Mouse (Mus musculus): Measurements from ENCODE around the gene Spata4. TPM values are rescaled to one million over a fixed set of nuclear protein-coding genes. Genes with fewer than 3 reads are reported as not detected.

Spata4 gene
- total RNA-seq (2014; rRNA removed) = not detected in 2 replicates
- not detected in 2 replicates for polyA plus RNA-seq (2012; rRNA removed)

DNA sequence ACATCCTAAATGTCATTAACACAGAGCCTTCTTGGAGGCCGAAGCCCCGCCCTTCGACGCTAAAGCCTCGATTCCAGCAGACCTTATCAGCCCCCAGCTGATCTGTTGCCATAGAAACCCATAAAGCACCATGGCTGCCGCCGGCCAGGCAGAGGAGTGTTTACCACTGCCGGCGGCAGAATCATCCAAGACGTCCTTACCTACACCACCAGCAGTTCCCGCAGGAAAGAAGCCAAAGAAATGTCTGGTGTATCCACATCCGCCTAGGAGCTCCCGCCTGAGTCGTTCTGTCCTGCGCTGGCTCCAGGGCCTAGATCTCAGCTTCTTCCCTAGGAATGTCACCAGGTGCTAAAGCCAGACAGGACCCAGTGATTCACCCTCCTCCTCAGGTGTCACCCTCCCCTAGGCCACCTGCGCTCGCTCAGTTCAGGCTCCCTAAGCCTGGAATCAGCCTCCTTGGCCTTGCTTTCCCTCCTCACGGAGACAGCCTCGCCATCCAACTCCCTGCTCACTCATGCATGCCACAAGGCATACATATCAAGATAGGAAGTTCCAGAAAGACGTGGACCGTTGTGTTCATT is at the start of gene Spata4:
TSS of gene Spata4 (plus strand) at position 111 of the 581 bp plus-strand sequence.
- no peak within 1 kb of the TSS for H3K4me3 ChIP-seq (ENCODE audit: insufficient read depth, low read depth, low read length)
- no peak within 1 kb of the TSS for H3K9ac ChIP-seq (ENCODE audit: low read depth, low read length)
- no peaks in the 10 kb centered on the region; the same call in 1 of the 2 replicates for H3K4me1 ChIP-seq (ENCODE audit: control insufficient read depth, insufficient read depth, low read length)
- no peaks in the 10 kb centered on the region for H3K79me2 ChIP-seq (ENCODE audit: control insufficient read depth, insufficient read depth, low read length)
- H3K36me3 ChIP-seq (ENCODE audit: control insufficient read depth, insufficient read depth, low read length) = no peaks in the 10 kb centered on the region
- 14% methylated on average over 21 of the region's 21 CpGs for WGBS
- TF ChIP-seq CTCF (IDR thresholded peaks at IDR 0.05; ENCODE audit: low read depth, low read length) (no peak), POLR2A (IDR thresholded peaks at IDR 0.05; ENCODE audit: extremely low read depth, insufficient read depth, low read length) (no peak)
- H3K27ac ChIP-seq (replicated peaks; ENCODE audit: insufficient read depth, low read depth, low read length) = no peak within 1 kb of the TSS
- peaks cover 5% of the 10 kb centered on the region for H3K27me3 ChIP-seq (ENCODE audit: control insufficient read depth, insufficient read depth, low read length)
- DNase-seq (ENCODE audit: extremely low read depth, low read depth, low spot score) = no peak

DNA sequence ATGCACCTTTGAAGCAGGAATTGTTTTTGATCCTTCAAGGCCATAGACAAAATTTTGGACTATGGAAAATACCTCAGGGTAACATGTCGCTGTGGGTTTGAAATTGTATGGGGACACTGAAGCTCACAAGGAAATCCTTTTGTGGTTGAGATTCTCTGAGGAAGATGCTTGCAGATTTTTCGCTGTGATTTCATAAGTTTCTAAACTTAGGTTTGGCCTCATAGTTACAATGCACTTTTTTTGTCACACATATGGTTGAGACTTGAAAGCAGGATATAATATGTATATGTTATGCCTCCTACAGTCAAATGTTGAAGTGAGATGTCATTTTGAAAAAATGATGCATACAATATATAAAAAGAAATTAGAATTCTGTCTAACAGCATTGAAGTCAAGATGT is 45.7 kb upstream of the Spata4 start:
- WGBS = 77% methylated on average over 2 of the region's 2 CpGs

DNA sequence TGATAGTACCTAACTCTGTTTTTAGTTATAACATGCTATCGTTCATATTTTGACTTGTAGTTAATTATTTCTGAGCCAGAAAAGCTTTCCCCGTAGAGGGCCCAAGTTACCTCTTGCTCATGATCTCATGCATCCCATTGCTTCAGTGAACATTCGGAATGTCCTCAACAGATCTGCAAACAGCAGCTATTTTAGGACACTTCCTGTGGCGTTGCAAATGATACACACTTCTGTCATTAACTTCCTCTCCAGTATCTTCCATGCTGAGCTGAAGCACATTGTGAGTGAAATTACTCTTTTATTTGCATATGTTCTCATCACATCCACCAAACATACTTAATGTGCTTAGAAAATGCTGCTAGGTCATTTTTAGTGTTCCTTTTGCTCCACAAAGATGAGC is 38.4 kb upstream of the Spata4 start:
- no peaks in the 10 kb centered on the region for H3K79me2 ChIP-seq (ENCODE audit: control insufficient read depth, insufficient read depth, low read length)
- DNase-seq (ENCODE audit: extremely low read depth, low read depth, low spot score) = peak; percentile 2
- WGBS = 57% methylated on average over 4 of the region's 4 CpGs
- TF ChIP-seq POLR2A (IDR thresholded peaks at IDR 0.05; ENCODE audit: extremely low read depth, insufficient read depth, low read length) = no peak
- TF ChIP-seq CTCF (IDR thresholded peaks at IDR 0.05; ENCODE audit: low read depth, low read length) = no peak
- H3K4me1 ChIP-seq (ENCODE audit: control insufficient read depth, insufficient read depth, low read length) = no peaks in the 10 kb centered on the region
- H3K27ac ChIP-seq (replicated peaks; ENCODE audit: insufficient read depth, low read depth, low read length) = no peak overlapping the region
- H3K36me3 ChIP-seq (ENCODE audit: control insufficient read depth, insufficient read depth, low read length) = no peaks in the 10 kb centered on the region
- H3K9ac ChIP-seq (ENCODE audit: low read depth, low read length) = no peak overlapping the region
- no peak overlapping the region for H3K4me3 ChIP-seq (ENCODE audit: insufficient read depth, low read depth, low read length)
- no peaks in the 10 kb centered on the region for H3K27me3 ChIP-seq (ENCODE audit: control insufficient read depth, insufficient read depth, low read length)

More for the DNA sequence above, 45.7 kb upstream of the Spata4 start:
- Histone ChIP-seq H3K4me1 (ENCODE audit: control insufficient read depth, insufficient read depth, low read length) (no peaks in the 10 kb centered on the region), H3K27ac (replicated peaks; ENCODE audit: insufficient read depth, low read depth, low read length) (no peak overlapping the region), H3K79me2 (ENCODE audit: control insufficient read depth, insufficient read depth, low read length) (no peaks in the 10 kb centered on the region), H3K9ac (ENCODE audit: low read depth, low read length) (no peak overlapping the region), H3K27me3 (ENCODE audit: control insufficient read depth, insufficient read depth, low read length) (no peaks in the 10 kb centered on the region), H3K36me3 (ENCODE audit: control insufficient read depth, insufficient read depth, low read length) (no peaks in the 10 kb centered on the region), H3K4me3 (ENCODE audit: insufficient read depth, low read depth, low read length) (no peak overlapping the region)
- TF ChIP-seq CTCF (IDR thresholded peaks at IDR 0.05; ENCODE audit: low read depth, low read length) = no peak
- TF ChIP-seq POLR2A (IDR thresholded peaks at IDR 0.05; ENCODE audit: extremely low read depth, insufficient read depth, low read length) = no peak
- DNase-seq (ENCODE audit: extremely low read depth, low read depth, low spot score) = no peak

DNA sequence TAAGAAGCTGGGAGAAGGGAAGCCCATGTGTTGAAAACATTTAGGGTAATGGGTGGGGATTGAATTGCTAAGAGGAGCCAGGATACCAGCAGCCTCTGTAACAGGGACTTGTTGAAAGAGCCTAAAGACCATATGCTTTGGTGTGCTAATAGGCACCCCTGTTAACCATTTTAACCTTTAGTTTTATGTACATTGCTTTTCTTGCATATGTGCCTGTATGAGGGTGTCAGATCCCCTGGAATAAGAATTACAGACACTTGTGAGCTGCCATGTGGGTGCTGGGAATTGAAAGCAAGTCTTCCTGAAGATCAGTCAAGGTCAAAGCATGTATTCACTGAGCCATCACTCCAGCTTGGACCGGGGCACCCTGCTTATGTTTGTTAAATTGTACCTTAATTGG is 35.4 kb upstream of the Spata4 start:
- H3K27ac ChIP-seq (replicated peaks; ENCODE audit: insufficient read depth, low read depth, low read length) = no peak overlapping the region
- 100% methylated on average over 1 of the region's 1 CpGs for WGBS
- no peak overlapping the region for H3K4me3 ChIP-seq (ENCODE audit: insufficient read depth, low read depth, low read length)
- no peaks in the 10 kb centered on the region for H3K36me3 ChIP-seq (ENCODE audit: control insufficient read depth, insufficient read depth, low read length)
- no peak for DNase-seq (ENCODE audit: extremely low read depth, low read depth, low spot score)
- TF ChIP-seq CTCF (IDR thresholded peaks at IDR 0.05; ENCODE audit: low read depth, low read length) (no peak), POLR2A (IDR thresholded peaks at IDR 0.05; ENCODE audit: extremely low read depth, insufficient read depth, low read length) (no peak)
- H3K9ac ChIP-seq (ENCODE audit: low read depth, low read length) = no peak overlapping the region
- H3K4me1 ChIP-seq (ENCODE audit: control insufficient read depth, insufficient read depth, low read length) = no peaks in the 10 kb centered on the region
- no peaks in the 10 kb centered on the region for H3K27me3 ChIP-seq (ENCODE audit: control insufficient read depth, insufficient read depth, low read length)
- no peaks in the 10 kb centered on the region for H3K79me2 ChIP-seq (ENCODE audit: control insufficient read depth, insufficient read depth, low read length)

DNA sequence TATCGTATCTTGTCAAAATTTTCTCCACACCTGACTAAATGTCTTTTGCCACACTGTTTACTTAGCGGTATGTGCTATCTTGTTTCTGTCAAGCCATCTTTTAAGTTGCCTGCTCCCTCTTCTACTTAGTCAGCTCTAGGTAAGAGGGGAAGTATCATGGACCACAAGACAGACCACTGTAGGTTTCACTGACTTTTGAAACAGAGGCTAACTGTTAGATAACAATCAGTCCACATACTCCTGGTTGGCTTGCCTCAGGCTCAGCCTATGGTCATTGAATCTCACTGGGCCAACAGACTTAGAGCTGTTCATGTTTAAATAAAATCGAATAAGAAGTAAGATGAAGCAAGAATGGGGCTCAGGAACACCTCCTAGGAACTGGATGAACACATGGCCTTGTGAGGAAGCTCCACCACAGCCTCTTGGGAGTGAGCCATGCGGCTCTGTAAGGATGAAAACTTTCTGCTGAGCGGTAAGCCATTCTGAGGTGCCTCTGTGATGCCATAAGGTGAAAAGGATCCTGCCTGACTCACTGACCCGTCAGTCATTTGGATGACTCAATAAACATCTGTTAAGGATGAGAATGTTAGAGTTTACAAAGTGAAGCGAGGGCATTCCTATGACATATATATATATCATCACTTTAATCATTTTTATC is 34.8 kb upstream of the Spata4 start:
- TF ChIP-seq CTCF (IDR thresholded peaks at IDR 0.05; ENCODE audit: low read depth, low read length) (no peak), POLR2A (IDR thresholded peaks at IDR 0.05; ENCODE audit: extremely low read depth, insufficient read depth, low read length) (no peak)
- WGBS = 86% methylated on average over 7 of the region's 7 CpGs
- Histone ChIP-seq H3K27me3 (ENCODE audit: control insufficient read depth, insufficient read depth, low read length) (no peaks in the 10 kb centered on the region), H3K9ac (ENCODE audit: low read depth, low read length) (no peak overlapping the region), H3K36me3 (ENCODE audit: control insufficient read depth, insufficient read depth, low read length) (no peaks in the 10 kb centered on the region), H3K4me1 (ENCODE audit: control insufficient read depth, insufficient read depth, low read length) (no peaks in the 10 kb centered on the region), H3K79me2 (ENCODE audit: control insufficient read depth, insufficient read depth, low read length) (no peaks in the 10 kb centered on the region), H3K27ac (replicated peaks; ENCODE audit: insufficient read depth, low read depth, low read length) (no peak overlapping the region), H3K4me3 (ENCODE audit: insufficient read depth, low read depth, low read length) (no peak overlapping the region)
- no peak for DNase-seq (ENCODE audit: extremely low read depth, low read depth, low spot score)

DNA sequence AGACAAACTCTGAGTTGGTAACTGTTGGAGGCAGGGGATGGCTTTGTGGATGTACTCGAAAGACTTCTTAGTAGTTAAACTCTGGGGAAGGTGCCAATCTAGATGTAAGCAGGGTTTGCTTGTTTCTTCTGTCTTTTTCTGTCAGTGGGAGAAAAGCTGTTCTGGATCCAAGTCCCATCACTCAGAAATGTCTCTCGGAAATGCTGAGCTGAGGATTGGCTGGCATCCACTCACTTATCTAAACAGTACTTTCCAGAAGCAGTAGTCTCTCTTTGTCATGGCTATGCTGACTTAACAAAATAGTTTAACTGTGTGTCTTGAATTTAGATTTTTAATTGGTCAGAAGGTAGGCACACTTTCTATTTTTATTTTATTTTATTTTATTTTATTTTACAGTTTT is 33.4 kb upstream of the Spata4 start:
- Histone ChIP-seq H3K27ac (replicated peaks; ENCODE audit: insufficient read depth, low read depth, low read length) (no peak overlapping the region), H3K27me3 (ENCODE audit: control insufficient read depth, insufficient read depth, low read length) (no peaks in the 10 kb centered on the region)
- 65% methylated on average over 2 of the region's 2 CpGs for WGBS

More for the DNA sequence above, 33.4 kb upstream of the Spata4 start:
- Histone ChIP-seq H3K79me2 (ENCODE audit: control insufficient read depth, insufficient read depth, low read length) (no peaks in the 10 kb centered on the region), H3K4me3 (ENCODE audit: insufficient read depth, low read depth, low read length) (no peak overlapping the region), H3K4me1 (ENCODE audit: control insufficient read depth, insufficient read depth, low read length) (no peaks in the 10 kb centered on the region), H3K36me3 (ENCODE audit: control insufficient read depth, insufficient read depth, low read length) (no peaks in the 10 kb centered on the region), H3K9ac (ENCODE audit: low read depth, low read length) (no peak overlapping the region)
- TF ChIP-seq CTCF (IDR thresholded peaks at IDR 0.05; ENCODE audit: low read depth, low read length) (no peak), POLR2A (IDR thresholded peaks at IDR 0.05; ENCODE audit: extremely low read depth, insufficient read depth, low read length) (no peak)
- no peak for DNase-seq (ENCODE audit: extremely low read depth, low read depth, low spot score)
